Mouse (Mus musculus): ENCODE data around the gene Olfr1396. TPM values are rescaled to one million over a fixed set of nuclear protein-coding genes. Genes with fewer than 3 reads are reported as not detected.

The Olfr1396 gene
- not detected in 2 replicates for polyA plus RNA-seq (2015; fragmentation: Nextera tagmentation; extraction: Ambion mirVana)

DNA sequence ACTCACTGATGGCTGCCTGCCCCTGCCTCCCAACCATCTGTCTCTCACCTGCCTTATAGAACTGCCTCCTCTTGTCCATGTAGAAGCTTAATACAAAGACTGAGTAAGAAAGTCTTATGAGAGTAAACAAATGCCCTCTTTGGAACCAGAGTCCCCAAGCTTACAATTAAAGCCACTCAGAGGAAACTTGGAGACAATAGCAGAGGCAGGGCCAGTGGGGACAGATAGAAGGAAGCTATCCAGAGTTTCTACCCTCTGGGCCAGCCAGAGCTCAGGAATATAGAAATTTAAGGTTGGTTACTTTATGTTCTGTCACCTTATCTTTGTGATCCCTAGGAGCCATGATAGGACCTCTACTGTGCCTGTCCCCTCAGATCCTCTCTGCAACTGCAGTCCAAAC is at the start of gene Olfr1396:
TSS of gene Olfr1396 (minus strand) at position 101 of the 400 bp plus-strand sequence.
- no peaks in the 10 kb centered on the region for H3K9me3 ChIP-seq
- no peak within 1 kb of the TSS for H3K4me3 ChIP-seq
- H3K36me3 ChIP-seq, result no peaks in the 10 kb centered on the region
- no peaks in the 10 kb centered on the region for H3K27me3 ChIP-seq
- H3K4me2 ChIP-seq (replicated peaks), result no peak within 1 kb of the TSS
- no peak within 1 kb of the TSS for H3K9ac ChIP-seq (replicated peaks)
- no peak within 1 kb of the TSS for H3K27ac ChIP-seq (replicated peaks)
- H3K4me1 ChIP-seq, result no peaks in the 10 kb centered on the region
- no peak for ATAC-seq (replicated peaks)

DNA sequence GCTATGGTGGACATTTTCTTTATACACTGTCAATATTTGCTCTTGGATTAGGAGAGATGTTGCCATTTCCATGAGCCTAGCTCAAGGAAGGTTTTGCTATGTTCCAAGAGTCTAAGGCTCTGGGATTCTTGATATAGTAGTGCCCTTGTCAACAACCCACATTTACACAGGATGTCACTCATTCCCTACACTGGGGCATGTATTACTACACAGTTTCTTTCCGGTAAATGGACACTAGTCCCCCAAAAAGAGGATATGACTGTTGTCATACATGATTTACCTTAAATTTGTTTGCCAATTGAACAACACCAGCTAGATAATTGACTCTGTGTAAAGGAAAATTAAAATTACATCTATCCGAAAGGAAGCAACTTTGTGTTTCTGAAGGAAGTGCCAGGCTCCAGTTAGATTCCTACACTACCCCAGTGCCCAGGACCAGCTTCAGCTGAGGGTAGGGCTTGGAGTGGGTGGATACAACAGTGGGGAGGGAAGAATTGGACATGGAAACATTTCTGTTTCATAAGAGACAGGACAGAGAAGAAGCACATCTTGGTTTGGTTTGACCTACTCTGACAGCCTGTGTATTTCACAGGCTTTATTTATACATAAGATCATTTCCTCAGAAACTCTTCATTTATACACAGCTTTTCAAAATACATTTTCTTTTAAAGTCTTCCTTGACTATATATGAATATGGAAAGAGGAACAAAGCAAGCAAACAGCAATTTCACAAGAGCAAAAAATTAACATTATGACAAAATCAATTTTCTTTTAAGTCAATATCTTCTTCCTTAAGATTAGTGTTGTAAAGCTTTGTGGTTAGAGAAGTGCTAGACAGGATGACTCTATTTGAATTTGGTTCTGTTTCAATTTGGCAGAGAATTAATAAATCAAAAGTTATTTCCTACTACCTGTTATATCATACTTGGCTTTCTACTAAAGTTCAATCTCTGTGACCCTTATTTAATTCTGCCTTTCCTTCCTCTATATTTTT is 42.4 kb upstream of the Olfr1396 start:
- no peaks in the 10 kb centered on the region for H3K36me3 ChIP-seq
- H3K4me3 ChIP-seq, result no peak overlapping the region
- H3K9me3 ChIP-seq, result no peaks in the 10 kb centered on the region
- no peaks in the 10 kb centered on the region for H3K27me3 ChIP-seq
- no peak overlapping the region for H3K4me2 ChIP-seq (replicated peaks)
- H3K4me1 ChIP-seq, result no peaks in the 10 kb centered on the region
- H3K9ac ChIP-seq (replicated peaks), result no peak overlapping the region
- ATAC-seq (replicated peaks), result no peak
- 95% methylated on average over 2 of the region's 2 CpGs for WGBS
- H3K27ac ChIP-seq (replicated peaks), result no peak overlapping the region

DNA sequence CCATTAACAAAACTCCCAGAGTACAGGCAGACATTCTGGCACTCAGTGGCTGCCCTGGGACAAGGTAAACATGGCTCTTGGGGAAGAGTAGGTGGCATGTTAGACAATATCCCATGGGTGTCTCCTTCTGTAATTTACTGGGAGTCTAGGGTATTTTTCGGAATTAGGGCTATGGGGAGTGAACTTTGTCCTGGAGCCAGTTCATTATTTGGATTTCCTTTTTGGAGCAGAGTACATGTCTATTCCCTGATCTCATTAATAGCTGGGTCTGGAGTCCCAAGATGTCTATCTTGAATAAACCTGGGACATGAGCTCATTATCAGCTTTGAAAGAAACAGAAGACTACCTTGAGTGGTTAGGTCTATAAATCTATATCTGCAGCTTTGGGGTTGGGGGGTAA is 39.4 kb upstream of the Olfr1396 start, which contains the start of gene Olfr1394:
TSS of gene Olfr1394 (plus strand) at position 301 of the 400 bp plus-strand sequence.
- no peak for ATAC-seq (replicated peaks)
- Histone ChIP-seq H3K36me3 (no peaks in the 10 kb centered on the region), H3K4me3 (no peak within 1 kb of the TSS), H3K27ac (replicated peaks) (no peak within 1 kb of the TSS), H3K4me1 (no peaks in the 10 kb centered on the region), H3K4me2 (replicated peaks) (no peak within 1 kb of the TSS), H3K9ac (replicated peaks) (no peak within 1 kb of the TSS), H3K27me3 (no peaks in the 10 kb centered on the region), H3K9me3 (no peaks in the 10 kb centered on the region)
- WGBS, result 89% methylated on average over 1 of the region's 1 CpGs

DNA sequence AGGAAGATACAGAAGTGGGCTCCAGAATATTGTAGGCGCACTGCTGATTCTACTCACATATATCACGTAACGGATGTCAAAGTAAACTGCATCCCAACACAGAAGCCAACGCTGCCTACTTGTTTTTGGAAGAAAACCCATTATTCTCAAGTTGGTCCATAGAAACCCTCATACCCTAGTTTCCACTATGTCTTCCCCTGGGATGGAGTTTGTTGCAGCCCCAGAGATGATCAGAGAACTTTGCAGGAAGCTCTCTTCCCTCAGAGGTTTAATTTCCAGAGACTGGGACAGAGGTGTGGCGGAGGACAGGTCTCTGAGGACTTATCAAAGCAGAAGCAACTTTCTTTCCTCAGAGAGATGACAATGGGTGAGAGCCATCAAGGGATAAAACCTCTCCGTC is 27.3 kb upstream of the Olfr1396 start, which contains the start of gene Olfr1395:
TSS of gene Olfr1395 (plus strand) at position 301 of the 400 bp plus-strand sequence.
- Histone ChIP-seq H3K4me3 (no peak within 1 kb of the TSS), H3K9me3 (no peaks in the 10 kb centered on the region), H3K4me2 (replicated peaks) (no peak within 1 kb of the TSS), H3K36me3 (no peaks in the 10 kb centered on the region), H3K9ac (replicated peaks) (no peak within 1 kb of the TSS), H3K4me1 (no peaks in the 10 kb centered on the region), H3K27ac (replicated peaks) (no peak within 1 kb of the TSS), H3K27me3 (no peaks in the 10 kb centered on the region)
- ATAC-seq (replicated peaks), result no peak
- WGBS, result 92% methylated on average over 6 of the region's 6 CpGs

DNA sequence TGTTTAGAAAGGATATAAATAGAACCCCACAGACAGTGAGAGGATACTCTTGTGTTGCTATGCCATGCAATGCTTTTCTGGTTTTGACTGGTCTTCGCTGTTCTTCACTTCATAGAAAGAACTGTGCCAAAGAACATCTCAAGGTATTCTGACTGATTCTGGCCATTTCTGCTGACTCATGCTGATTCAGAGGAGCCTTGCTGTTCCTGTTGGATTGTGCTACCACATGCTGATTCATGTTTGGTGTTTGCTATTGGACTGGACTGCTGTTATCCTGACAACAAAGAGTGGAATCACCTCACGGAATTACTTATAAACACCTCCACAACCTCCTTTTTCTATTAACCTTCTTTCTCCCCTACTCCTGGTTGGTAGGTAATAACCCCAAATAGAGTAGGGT is 9.5 kb upstream of the Olfr1396 start:
- H3K27ac ChIP-seq (replicated peaks), result no peak overlapping the region
- no peak overlapping the region for H3K4me2 ChIP-seq (replicated peaks)
- ATAC-seq (replicated peaks), result no peak
- no peaks in the 10 kb centered on the region for H3K9me3 ChIP-seq
- no peaks in the 10 kb centered on the region for H3K36me3 ChIP-seq
- H3K27me3 ChIP-seq, result no peaks in the 10 kb centered on the region
- no peaks in the 10 kb centered on the region for H3K4me1 ChIP-seq
- 88% methylated on average over 2 of the region's 2 CpGs for WGBS
- no peak overlapping the region for H3K9ac ChIP-seq (replicated peaks)
- no peak overlapping the region for H3K4me3 ChIP-seq

DNA sequence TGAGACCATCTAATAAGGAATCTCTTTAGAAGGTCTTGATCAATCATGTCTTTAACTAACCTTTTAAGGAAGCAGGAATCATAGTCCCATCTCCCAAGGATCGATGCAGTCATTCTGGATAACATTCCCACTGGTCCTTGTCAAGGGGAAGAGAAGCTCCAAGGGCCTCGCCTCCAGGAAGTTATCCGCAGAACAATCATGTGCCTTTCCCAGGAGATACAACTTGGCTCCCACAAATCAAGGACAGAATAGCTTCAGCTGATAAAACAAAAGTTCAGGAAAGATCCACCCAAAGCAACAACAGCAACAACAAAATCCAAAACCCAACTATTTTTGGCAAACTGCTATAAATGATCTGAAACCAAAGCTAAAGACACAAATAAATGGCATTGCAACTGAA is 5.0 kb upstream of the Olfr1396 start:
- H3K4me3 ChIP-seq, result no peak overlapping the region
- no peak overlapping the region for H3K9ac ChIP-seq (replicated peaks)
- no peak overlapping the region for H3K4me2 ChIP-seq (replicated peaks)
- no peak overlapping the region for H3K27ac ChIP-seq (replicated peaks)
- no peaks in the 10 kb centered on the region for H3K27me3 ChIP-seq
- H3K9me3 ChIP-seq, result no peaks in the 10 kb centered on the region
- H3K36me3 ChIP-seq, result no peaks in the 10 kb centered on the region
- no peak for ATAC-seq (replicated peaks)
- WGBS, result 83% methylated on average over 3 of the region's 3 CpGs
- H3K4me1 ChIP-seq, result no peaks in the 10 kb centered on the region

DNA sequence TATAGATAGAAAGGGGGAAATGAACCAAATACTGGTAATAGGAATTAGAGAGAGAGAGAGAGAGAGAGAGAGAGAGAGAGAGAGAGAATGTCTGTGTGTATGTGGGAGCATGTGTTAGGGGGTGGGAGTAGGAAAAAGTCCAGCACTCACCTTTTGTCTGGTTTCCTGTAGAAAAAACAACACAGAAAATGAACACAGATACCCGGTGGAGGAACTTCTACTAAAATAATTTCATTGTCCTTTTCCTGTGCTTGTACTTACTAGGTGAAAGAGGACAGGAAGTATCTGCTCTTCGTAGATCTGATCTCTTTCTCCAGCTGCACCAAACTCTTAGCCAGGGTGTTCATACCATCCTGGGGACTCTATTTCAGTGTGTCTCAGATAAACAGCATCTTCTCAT is 516 bp downstream of the Olfr1396 start:
- no peaks in the 10 kb centered on the region for H3K4me1 ChIP-seq
- no peak overlapping the region for H3K9ac ChIP-seq (replicated peaks)
- no peaks in the 10 kb centered on the region for H3K27me3 ChIP-seq
- no peak overlapping the region for H3K4me3 ChIP-seq
- H3K9me3 ChIP-seq, result no peaks in the 10 kb centered on the region
- no peak overlapping the region for H3K4me2 ChIP-seq (replicated peaks)
- WGBS, result 88% methylated on average over 2 of the region's 2 CpGs
- no peaks in the 10 kb centered on the region for H3K36me3 ChIP-seq
- ATAC-seq (replicated peaks), result no peak
- no peak overlapping the region for H3K27ac ChIP-seq (replicated peaks)

DNA sequence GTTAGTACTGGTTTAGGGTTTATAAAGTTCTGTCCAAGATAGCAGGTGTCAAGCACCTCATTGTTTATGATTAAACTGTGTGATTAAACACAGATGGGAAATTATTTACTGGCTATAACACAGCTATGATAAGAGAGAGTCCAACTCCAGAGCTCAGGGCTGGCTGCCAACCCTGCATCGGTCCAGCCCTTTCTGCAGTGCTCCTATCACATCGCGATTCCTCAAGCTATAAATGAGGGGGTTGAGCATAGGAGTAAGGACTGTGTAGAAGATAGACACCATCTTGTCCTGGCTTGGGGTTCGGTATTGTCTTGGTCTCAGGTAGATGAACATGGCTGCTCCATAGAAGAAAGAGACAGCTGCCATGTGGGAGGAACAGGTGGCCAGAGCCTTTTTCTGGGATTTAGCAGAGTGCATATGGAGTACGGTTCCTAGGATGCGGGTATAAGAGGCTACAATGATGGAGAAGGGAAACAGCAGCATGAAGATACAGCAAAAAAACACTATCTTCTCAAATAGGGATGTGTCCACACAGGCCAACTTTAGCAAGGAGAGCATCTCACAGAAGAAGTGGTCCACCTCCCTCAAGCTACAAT is 2.0 kb downstream of the Olfr1396 start:
- Histone ChIP-seq H3K9me3 (no peaks in the 10 kb centered on the region), H3K4me1 (no peaks in the 10 kb centered on the region), H3K4me2 (replicated peaks) (no peak overlapping the region), H3K27me3 (no peaks in the 10 kb centered on the region), H3K4me3 (no peak overlapping the region), H3K9ac (replicated peaks) (no peak overlapping the region), H3K27ac (replicated peaks) (no peak overlapping the region), H3K36me3 (no peaks in the 10 kb centered on the region)
- ATAC-seq (replicated peaks), result no peak
- 91% methylated on average over 6 of the region's 6 CpGs for WGBS

DNA sequence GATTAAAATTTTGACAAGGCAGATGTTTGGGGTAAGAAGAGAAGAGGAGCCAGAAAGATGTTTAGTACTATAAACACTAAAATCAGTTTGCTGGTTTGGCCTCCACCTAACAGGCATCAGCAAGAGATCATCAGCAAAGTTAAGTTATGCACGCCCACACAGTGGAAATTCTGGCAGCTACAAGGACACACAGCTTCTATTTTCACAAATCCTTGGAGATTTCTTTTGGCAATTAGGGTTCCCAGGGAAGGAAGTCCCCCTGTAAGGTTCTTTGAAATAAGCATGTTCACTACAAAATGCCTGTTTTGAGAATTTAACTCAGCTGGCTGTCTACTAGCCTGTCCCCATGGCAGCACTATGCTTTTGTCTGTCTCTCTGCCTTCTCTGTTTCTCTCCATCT is 3.7 kb downstream of the Olfr1396 start:
- no peak for ATAC-seq (replicated peaks)
- H3K9me3 ChIP-seq, result no peaks in the 10 kb centered on the region
- H3K27me3 ChIP-seq, result no peaks in the 10 kb centered on the region
- no peaks in the 10 kb centered on the region for H3K36me3 ChIP-seq
- WGBS, result 80% methylated on average over 1 of the region's 1 CpGs
- no peaks in the 10 kb centered on the region for H3K4me1 ChIP-seq
- no peak overlapping the region for H3K9ac ChIP-seq (replicated peaks)
- H3K27ac ChIP-seq (replicated peaks), result no peak overlapping the region
- no peak overlapping the region for H3K4me2 ChIP-seq (replicated peaks)
- H3K4me3 ChIP-seq, result no peak overlapping the region

DNA sequence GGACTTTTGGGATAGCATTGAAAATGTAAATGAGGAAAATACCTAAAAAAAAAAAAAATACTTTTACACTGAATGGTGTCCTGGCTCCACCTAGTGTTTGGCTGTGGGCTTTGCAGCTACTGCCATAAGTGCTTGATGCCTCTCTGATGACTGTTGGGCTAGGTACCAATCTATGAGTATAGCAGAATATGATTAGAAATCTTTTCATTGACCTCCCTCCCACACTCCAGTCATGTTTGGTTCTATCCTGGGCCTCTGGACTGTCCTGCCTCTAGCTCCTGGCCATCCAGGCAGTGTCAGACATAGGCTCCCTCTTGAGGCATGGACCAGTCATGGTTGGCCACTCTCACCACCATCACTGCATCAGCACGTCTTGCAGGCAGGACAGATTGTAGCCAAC is 5.8 kb downstream of the Olfr1396 start:
- H3K9ac ChIP-seq (replicated peaks), result no peak overlapping the region
- no peak overlapping the region for H3K4me3 ChIP-seq
- no peak overlapping the region for H3K4me2 ChIP-seq (replicated peaks)
- H3K27ac ChIP-seq (replicated peaks), result no peak overlapping the region
- WGBS, result 39% methylated on average over 1 of the region's 1 CpGs
- H3K9me3 ChIP-seq, result no peaks in the 10 kb centered on the region
- H3K4me1 ChIP-seq, result no peaks in the 10 kb centered on the region
- no peak for ATAC-seq (replicated peaks)
- H3K27me3 ChIP-seq, result no peaks in the 10 kb centered on the region
- no peaks in the 10 kb centered on the region for H3K36me3 ChIP-seq

DNA sequence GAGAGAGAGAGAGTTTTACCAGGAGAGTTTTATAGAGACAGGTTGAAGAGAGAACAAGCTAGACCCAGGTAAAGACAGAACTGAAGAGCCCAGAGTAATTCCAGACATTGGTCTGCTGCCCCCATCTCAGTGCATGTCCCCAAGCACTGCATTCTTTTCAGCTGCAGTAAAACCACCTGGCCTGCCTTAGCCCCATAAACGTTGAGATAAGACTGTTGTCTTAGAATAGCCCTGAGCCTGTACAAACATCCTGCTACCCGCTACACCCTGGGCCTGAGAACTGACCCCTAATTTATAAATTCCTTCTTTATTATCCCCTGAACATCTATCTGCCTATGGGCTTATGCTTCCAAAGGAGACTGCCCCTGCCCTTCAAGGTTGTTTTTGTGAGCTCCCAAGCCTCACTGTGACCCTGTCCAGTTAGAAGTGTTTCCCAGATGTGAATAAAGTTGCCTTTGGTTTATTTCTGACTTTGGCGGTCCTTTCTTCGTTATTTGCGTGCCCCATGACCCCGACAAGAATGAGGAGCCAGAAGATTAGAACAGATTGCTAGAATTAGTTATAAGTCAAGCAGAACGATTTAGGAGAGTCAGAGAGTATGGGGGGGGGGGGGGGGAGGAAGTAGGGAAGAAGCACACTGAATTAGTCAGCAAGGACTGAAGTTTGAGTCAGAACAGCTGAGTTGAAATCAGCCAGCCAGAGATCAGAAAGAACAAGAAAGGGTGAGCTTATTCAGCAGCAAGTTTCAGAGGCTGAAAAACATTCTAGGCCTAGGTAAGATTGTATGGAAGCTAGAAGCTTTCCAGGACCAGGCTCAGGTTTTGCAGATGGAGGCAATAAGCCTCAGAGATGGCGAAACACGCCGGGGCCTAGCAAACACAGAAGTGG is 6.8 kb downstream of the Olfr1396 start:
- H3K36me3 ChIP-seq, result no peaks in the 10 kb centered on the region
- no peak overlapping the region for H3K4me3 ChIP-seq
- no peaks in the 10 kb centered on the region for H3K27me3 ChIP-seq
- no peaks in the 10 kb centered on the region for H3K4me1 ChIP-seq
- H3K9ac ChIP-seq (replicated peaks), result no peak overlapping the region
- no peak overlapping the region for H3K4me2 ChIP-seq (replicated peaks)
- no peak for ATAC-seq (replicated peaks)
- H3K9me3 ChIP-seq, result no peaks in the 10 kb centered on the region
- 65% methylated on average over 10 of the region's 10 CpGs for WGBS
- no peak overlapping the region for H3K27ac ChIP-seq (replicated peaks)

DNA sequence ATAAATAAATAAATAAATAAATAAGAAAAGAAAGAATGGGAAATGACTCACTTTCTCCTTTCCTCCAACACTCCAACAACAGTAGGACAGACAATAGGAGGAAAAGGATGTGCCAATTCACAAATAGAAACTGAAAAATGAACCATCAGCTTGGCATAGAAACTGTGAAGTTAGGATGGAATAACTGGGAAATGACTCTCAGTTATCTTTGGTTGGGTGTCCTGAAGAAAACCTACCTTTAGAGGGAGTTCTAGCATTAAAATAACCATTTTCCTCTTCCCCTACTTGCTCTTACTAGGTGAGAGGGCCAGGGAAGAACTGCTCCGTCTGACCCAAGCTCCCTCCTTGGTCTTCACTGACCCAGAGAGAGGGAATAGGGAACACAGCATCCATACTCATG is 8.9 kb downstream of the Olfr1396 start:
- Histone ChIP-seq H3K9me3 (no peaks in the 10 kb centered on the region), H3K4me2 (replicated peaks) (no peak overlapping the region), H3K36me3 (no peaks in the 10 kb centered on the region), H3K4me3 (no peak overlapping the region), H3K9ac (replicated peaks) (no peak overlapping the region), H3K27me3 (no peaks in the 10 kb centered on the region), H3K27ac (replicated peaks) (no peak overlapping the region), H3K4me1 (no peaks in the 10 kb centered on the region)
- no peak for ATAC-seq (replicated peaks)
- 73% methylated on average over 1 of the region's 1 CpGs for WGBS
